Mouse (Mus musculus) retina, embryonic 14.5 days (tissue): ENCODE results near the gene Hbb-bh2.
"Not testable (repeated sequence)": the region's sequence is repeated elsewhere in the genome, so short reads cannot be mapped to it uniquely, and the experiment has no call there.

Source experiments
- DNase-seq: peaks from one replicate; pipeline ENCODE4 v3.0.0-alpha.2; 2015; ENCODE audit warnings: low spot score

Hbb-bh2 gene

DNA sequence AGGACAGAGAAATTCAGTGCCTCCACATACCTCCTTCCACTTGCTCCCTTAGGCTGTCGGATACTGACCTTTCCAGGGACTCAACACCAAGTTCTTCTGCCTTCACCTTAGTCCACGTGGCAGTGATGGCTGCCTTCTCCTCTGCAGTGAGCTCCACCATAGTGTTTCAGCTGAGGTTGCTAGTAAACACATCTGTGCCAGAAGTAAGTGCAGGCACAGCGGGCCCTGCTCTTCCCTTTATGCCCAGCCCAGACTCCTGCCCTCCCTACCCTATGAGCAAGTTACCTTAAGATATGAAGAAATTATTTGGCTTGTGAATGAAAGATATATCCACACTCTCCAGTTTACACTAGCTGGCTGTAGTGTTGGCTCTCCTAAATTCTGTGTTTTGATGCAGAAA lies at the start of gene Hbb-bh2:
TSS of gene Hbb-bh2 (minus strand) at position 253 of the 400 bp plus-strand sequence.
- no peak for DNase-seq

GRCm38 (mm10) chr7:103886152-103886551 lies 45.8 kb upstream of the Hbb-bh2 start, which contains the start of gene Olfr66:
Olfr66 (minus strand) TSS chr7:103886252.
- DNase-seq: no peak

DNA sequence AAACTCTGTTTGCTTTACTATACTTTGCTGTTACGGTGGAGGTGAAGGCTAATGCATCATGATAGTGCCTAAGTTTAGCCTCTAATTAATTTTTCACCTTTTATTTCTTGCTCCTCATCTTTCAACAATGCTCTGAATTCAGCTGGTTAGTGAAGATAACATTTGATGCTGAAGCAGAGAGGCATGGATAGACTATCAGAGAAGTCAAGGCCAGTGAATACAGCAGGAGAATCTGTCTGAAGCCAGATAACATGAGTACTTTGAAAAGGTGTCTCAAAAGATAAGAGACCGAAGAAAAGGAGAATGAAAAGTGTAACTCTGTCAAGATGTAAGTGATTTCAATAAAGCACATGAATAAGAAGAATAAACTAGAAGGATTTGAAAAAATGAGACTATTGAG lies 36.8 kb upstream of the Hbb-bh2 start:
- no peak for DNase-seq

DNA sequence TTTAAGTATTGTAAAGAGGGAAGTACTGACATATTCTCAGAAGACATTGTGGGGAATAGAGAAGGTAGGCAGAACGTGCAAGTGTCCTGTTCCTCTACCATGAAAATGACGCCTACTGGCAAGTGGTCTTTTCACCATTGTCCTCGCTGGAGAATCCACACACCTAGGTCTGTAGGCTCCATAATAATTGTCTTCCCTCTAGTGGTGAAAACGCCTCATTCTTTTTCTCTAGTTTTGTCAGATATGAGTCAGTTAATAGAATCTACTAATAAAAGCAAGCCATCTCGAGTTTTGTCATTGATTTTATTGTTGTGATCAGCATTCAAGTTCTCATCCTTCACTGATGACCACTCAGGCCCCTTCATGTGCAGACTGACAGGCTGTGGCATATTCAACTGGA lies 34.1 kb upstream of the Hbb-bh2 start:
- no peak for DNase-seq

- peak; percentile 9 for DNase-seq
Observed at GRCm38 (mm10) chr7:103873064-103873463, 32.7 kb upstream of the Hbb-bh2 start.

GRCm38 (mm10) chr7:103870667-103871066 lies 30.3 kb upstream of the Hbb-bh2 start:
- no peak for DNase-seq

DNA sequence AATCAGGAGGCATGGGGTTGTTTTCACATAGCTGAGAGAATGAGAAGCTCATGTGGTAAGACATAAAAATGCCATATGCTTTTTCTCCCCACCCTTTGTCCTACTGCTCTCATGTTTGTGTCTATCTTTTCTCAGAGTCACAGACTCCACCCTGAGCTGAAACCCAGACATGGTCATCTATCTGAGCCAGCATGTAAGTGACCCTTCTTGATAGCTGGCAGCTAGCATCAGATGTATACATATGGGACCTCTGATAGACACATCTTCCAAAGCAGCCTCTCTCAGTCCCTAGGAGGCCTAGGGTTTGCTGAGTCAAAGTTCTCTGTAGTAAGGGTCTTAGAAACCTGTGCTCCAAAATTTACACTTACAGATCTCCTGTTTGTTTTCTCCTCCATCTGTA lies 25.4 kb upstream of the Hbb-bh2 start:
- no peak for DNase-seq

DNA sequence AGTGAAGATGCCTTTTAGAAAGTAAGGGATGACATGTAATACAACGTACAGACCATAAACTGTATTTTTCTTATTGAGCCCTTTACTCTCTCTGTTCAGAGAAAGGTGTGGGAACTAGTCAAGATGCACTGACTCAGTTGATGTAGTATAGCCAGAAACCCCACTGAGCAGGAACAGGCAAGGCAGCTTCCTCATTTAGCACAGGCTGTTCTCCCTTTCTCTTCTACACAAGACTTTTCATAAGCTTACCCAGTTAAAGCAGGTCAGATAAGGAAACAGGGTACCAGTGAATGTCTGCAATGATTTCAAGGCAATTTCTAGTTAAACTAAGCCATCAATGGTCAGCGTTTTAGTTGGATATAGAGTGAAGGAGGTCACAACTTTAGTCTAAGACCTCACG lies 21.2 kb upstream of the Hbb-bh2 start:
- DNase-seq: no peak

DNA sequence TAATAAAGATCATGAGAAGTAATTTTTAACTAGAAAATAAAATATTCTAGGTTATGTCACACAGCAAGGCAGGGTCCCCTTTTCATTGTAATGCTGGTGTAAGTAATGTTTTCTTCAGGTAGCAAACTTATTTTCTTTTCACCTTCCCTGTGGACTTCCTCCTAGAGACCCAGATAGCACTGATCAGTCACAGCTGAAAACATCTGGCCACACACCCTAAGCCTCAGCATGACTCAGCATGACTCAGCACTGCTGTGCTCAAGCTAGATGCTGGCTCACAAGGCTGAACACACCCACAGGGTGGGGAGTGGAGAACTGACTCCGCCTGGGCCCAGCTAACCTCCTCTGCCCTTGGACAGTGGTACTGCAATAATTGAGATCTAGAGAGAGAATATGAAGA lies 20.5 kb upstream of the Hbb-bh2 start:
- no peak for DNase-seq

GRCm38 (mm10) chr7:103859076-103859475 lies 18.8 kb upstream of the Hbb-bh2 start:
- DNase-seq: no peak

DNA sequence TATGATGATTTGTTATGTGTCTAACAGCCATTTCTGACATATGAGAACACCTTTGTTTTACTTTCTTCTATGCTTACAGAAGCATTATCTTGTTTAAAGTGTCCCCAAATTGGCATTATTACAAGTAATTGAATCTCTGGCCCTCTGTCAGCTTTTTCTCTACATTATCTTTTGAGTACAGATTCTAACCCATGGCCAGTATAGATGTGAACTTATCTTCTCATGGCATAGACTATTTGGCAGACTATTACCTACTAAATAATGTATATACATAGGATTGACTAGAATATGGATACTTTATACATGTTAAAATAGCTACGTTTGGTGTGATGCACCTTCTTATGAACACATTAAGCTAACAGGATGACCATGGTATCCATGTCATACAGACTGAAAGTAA lies 14.3 kb upstream of the Hbb-bh2 start:
- no peak for DNase-seq

DNA sequence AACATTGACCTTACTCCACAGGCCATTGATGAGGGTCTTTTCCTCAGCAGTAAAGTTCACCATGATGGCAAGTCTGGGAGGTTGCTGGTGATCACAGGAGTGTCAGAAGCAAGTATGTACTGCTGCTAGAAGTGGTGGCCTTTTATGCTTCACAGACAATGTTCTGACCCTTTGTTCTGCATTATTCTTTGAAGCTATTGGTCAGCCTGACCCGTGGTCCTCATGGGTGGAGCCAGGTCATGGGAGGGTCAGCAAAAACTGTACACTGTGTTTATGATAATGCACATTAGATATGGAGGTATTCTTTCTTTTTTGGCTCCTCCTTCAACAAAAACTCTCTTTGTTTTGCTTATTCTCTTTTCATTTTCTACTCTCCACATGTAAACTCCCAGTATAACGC lies 12.8 kb upstream of the Hbb-bh2 start, which contains the start of gene Hbb-y:
TSS of gene Hbb-y (minus strand) at position 127 of the 400 bp plus-strand sequence.
- no peak for DNase-seq

- DNase-seq: no peak
Observed at GRCm38 (mm10) chr7:103844525-103845325, 4.4 kb upstream of the Hbb-bh2 start.

GRCm38 (mm10) chr7:103843034-103843433 lies 2.7 kb upstream of the Hbb-bh2 start, which contains the start of gene Hbb-bh1:
Hbb-bh1 (minus strand) TSS chr7:103843164.
- no peak for DNase-seq

DNA sequence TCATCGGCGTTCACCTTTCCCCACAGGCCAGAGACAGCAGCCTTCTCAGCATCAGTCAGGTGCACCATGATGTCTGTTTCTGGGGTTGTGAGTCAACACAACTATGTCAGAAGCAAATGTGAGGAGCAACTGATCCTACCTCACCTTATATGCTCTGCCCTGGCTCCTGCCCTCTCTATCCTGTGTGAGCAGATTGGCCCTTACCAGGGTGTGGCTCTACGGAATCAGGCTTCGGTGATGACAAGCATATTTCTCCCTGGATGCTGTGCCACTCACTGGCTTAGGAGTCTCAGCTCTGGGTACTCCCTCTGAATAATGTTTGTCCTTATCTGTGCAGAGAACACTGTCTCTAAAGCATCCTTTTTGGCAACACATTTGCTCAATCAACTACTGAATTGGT lies 12.5 kb downstream of the Hbb-bh2 start, which contains the start of gene Hbb-bs:
TSS of gene Hbb-bs (minus strand) at position 289 of the 400 bp plus-strand sequence.
- no peak for DNase-seq

DNA sequence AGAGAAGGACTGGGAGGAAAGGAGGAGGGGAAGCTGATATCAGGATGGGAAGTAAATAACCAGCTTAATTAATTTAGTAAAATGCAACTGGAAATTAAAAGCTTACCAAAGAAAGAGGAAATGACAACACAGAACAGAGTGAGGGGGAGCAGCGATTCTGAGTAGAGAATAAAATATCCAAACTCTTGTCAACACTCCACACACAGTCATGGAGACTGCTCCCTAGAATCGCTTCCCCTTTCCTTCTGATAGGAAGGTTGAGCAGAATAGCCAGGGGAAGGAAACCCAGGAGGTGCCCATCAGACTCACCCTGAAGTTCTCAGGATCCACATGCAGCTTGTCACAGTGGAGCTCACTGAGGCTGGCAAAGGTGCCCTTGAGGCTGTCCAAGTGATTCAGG lies 13.2 kb downstream of the Hbb-bh2 start:
- DNase-seq: not testable (repeated sequence)

DNA sequence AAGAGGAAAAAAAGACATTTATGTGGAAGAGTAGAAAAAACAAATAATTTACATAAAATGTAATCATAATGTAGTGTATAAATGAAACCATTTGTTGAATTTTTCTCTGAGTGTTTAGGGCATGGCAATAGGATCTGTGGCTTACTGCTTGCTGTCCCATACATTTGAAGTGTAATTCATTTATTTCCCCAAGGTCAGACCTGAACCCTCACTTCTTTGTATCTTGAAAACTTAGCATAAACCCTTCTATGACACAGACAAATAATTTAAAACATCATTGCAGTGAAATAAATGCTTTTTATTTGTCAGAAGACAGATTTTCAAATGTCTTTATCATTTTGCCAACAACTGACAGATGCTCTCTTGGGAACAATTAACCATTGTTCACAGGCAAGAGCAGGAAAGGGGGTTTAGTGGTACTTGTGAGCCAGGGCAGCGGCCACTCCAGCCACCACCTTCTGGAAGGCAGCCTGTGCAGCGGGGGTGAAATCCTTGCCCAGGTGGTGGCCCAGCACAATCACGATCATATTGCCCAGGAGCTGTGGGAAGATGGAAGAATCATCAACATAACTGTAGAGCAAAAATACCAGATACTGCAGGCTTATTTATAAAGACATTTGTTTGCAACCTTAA lies 13.9 kb downstream of the Hbb-bh2 start:
- no peak for DNase-seq

DNA sequence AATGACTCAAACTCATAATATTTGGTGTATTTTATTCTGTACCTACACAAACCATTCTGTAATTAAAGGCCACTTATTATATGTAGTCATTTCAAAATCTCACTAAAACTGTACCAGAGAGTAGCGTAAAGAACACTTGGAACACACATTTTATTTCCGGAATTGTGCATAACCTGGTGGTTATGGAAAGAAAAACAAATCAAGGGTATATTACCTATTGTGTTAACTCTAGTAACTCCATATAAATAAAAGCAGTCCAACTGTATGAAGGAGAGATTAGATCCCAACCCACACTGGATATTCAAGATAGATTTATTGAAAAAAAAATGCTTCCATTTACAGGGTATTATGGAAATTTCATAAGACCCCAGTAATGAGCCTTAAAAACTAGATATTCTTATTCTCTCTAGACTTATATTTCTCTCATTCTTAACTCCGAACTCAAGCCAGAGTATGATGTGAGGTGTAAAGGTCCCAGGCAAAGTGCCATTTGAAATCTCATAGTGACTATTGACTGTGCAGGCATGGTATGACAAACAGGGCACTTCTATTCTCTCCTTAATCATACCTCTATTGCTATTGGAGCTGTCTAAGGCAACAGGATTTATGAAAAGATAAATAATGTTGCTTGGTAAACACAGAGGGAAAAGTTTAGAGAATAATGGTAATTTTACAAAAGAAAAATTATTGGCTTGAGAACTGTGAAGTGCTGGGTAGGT lies 14.6 kb downstream of the Hbb-bh2 start:
- no peak for DNase-seq

DNA sequence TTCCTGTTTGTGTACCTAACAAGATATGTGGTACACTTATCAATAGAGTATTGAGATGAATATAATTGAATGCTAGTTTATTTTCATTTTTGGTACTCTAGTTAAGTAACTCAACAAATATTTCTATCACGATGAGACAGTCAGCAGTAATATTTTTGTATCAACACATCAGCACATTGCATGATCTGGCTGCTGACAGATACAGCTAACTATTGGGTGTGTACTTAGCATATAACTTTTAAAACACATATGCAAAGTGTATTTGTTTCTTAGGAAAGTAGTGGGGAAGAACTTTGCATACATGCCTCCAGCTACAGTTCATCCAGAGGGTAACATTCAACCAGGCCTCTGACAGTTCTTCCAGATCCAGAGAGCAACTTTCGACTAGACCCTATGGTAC lies 15.7 kb downstream of the Hbb-bh2 start:
- DNase-seq: no peak

DNA sequence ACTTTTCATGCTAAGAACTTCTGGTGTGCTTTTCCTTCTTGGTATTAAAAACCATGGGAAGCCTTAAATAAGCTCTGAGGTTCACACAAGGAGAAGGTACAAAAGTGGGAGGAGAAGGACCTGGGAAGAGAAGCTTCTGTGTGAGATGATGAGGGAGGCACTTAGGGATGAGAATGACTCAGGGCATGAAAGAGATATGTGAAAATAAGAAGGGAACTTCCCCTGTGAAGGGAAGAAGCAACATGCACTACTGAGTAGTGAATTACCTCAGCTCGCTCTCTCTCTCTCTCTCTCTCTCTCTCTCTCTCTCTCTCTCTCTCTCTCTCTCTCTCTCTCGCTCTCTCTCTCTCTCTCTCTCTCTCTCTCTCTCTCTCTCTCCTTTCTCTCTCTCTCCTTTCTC lies 25.2 kb downstream of the Hbb-bh2 start:
- not testable (repeated sequence) for DNase-seq

DNA sequence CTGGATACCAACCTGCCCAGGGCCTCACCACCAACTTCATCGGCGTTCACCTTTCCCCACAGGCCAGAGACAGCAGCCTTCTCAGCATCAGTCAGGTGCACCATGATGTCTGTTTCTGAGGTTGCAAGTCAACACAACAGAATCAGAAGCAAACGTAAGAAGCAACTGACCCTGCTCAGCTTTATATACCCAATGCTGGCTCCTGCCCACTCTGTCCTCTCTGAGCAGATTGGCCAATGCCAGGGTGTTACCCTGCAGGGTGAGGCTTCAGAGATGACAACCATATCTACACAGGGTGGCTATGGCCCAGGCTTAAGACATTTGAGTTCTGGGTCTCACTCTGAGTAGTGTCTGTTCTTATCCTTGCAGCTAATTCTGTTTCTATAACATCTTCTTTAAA lies 26.6 kb downstream of the Hbb-bh2 start, which contains the start of gene Hbb-bt:
TSS of gene Hbb-bt (minus strand) at position 231 of the 400 bp plus-strand sequence.
- no peak for DNase-seq

DNA sequence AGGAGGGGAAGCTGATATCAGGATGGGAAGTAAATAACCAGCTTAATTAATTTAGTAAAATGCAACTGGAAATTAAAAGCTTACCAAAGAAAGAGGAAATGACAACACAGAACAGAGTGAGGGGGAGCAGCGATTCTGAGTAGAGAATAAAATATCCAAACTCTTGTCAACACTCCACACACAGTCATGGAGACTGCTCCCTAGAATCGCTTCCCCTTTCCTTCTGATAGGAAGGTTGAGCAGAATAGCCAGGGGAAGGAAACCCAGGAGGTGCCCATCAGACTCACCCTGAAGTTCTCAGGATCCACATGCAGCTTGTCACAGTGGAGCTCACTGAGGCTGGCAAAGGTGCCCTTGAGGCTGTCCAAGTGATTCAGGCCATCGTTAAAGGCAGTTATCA lies 27.2 kb downstream of the Hbb-bh2 start:
- not testable (repeated sequence) for DNase-seq

GRCm38 (mm10) chr7:103812174-103812573 lies 28.1 kb downstream of the Hbb-bh2 start:
- DNase-seq: no peak
